Mouse (Mus musculus): ENCODE measurements around the gene Shkbp1. TPM values are rescaled to one million over a fixed set of nuclear protein-coding genes. Genes with fewer than 3 reads are reported as not detected.

The Shkbp1 gene
- total and polyA plus RNA-seq, 2 experiments from 2014 or later, result 24.1 to 42.7 TPM

- Histone ChIP-seq H3K4me3 (ENCODE audit: low read depth, low read length) (no peak overlapping the region), H3K36me3 (ENCODE audit: insufficient read depth, low read length) (no peaks in the 10 kb centered on the region), H3K4me2 (ENCODE audit: low read depth, low read length, poor library complexity, severe bottlenecking) (no peak overlapping the region), H3K9ac (replicated peaks; ENCODE audit: low read length, poor library complexity, severe bottlenecking) (no peak overlapping the region), H3K27ac (ENCODE audit: low read depth, low read length) (no peak overlapping the region), H3K9me3 (ENCODE audit: low read length) (no peaks in the 10 kb centered on the region), H3K4me1 (ENCODE audit: insufficient read depth, low read length) (no peaks in the 10 kb centered on the region), H3K27me3 (ENCODE audit: insufficient read depth, low read length) (peaks cover 17% of the 10 kb centered on the region; the same call in 1 of the 2 replicates)
- TF ChIP-seq CTCF (IDR thresholded peaks at IDR 0.05), result no peak
- ATAC-seq (ENCODE audit: low FRiP score) (no peak), DNase-seq (ENCODE audit: low spot score) (no peak)
- WGBS, result 23% methylated on average over 12 of the region's 13 CpGs
Observed at GRCm38 (mm10) chr7:27322291-27322690, 33.5 kb downstream of the Shkbp1 start.

GRCm38 (mm10) chr7:27319411-27319810, 36.4 kb downstream of the Shkbp1 start:
- Histone ChIP-seq H3K4me3 (ENCODE audit: low read depth, low read length) (no peak overlapping the region), H3K9ac (replicated peaks; ENCODE audit: low read length, poor library complexity, severe bottlenecking) (no peak overlapping the region), H3K4me2 (ENCODE audit: low read depth, low read length, poor library complexity, severe bottlenecking) (no peak overlapping the region), H3K36me3 (ENCODE audit: insufficient read depth, low read length) (no peaks in the 10 kb centered on the region; the same call in 1 of the 2 replicates), H3K27ac (ENCODE audit: low read depth, low read length) (no peak overlapping the region), H3K9me3 (ENCODE audit: low read length) (no peaks in the 10 kb centered on the region), H3K27me3 (ENCODE audit: insufficient read depth, low read length) (no peaks in the 10 kb centered on the region), H3K4me1 (ENCODE audit: insufficient read depth, low read length) (no peaks in the 10 kb centered on the region)
- 90% methylated on average over 22 of the region's 22 CpGs for WGBS
- DNase-seq (ENCODE audit: low spot score) (no peak), ATAC-seq (ENCODE audit: low FRiP score) (no peak)
- no peak for TF ChIP-seq CTCF (IDR thresholded peaks at IDR 0.05)

GRCm38 (mm10) chr7:27315958-27316357, 39.9 kb downstream of the Shkbp1 start:
- Histone ChIP-seq H3K27me3 (ENCODE audit: insufficient read depth, low read length) (no peaks in the 10 kb centered on the region), H3K36me3 (ENCODE audit: insufficient read depth, low read length) (no peaks in the 10 kb centered on the region; the same call in none of the 2 replicates), H3K4me3 (ENCODE audit: low read depth, low read length) (no peak overlapping the region), H3K9me3 (ENCODE audit: low read length) (no peaks in the 10 kb centered on the region), H3K4me1 (ENCODE audit: insufficient read depth, low read length) (no peaks in the 10 kb centered on the region), H3K4me2 (ENCODE audit: low read depth, low read length, poor library complexity, severe bottlenecking) (no peak overlapping the region), H3K9ac (replicated peaks; ENCODE audit: low read length, poor library complexity, severe bottlenecking) (no peak overlapping the region), H3K27ac (ENCODE audit: low read depth, low read length) (no peak overlapping the region)
- 22% methylated on average over 7 of the region's 7 CpGs for WGBS
- DNase-seq (ENCODE audit: low spot score), result peak; percentile 87
- ATAC-seq (ENCODE audit: low FRiP score), result peak; percentile 68; the same call in 1 of the 2 replicates
- TF ChIP-seq CTCF (IDR thresholded peaks at IDR 0.05), result no peak

- no peak for ATAC-seq (ENCODE audit: low FRiP score)
- Histone ChIP-seq H3K27me3 (ENCODE audit: insufficient read depth, low read length) (0 out of 2 replicates have a peak, but pooled peaks cover 3% of the 10 kb centered on the region), H3K9ac (replicated peaks; ENCODE audit: low read length, poor library complexity, severe bottlenecking) (no peak overlapping the region), H3K4me1 (ENCODE audit: insufficient read depth, low read length) (no peaks in the 10 kb centered on the region), H3K36me3 (ENCODE audit: insufficient read depth, low read length) (no peaks in the 10 kb centered on the region; the same call in none of the 2 replicates), H3K4me2 (ENCODE audit: low read depth, low read length, poor library complexity, severe bottlenecking) (no peak overlapping the region), H3K9me3 (ENCODE audit: low read length) (no peaks in the 10 kb centered on the region), H3K27ac (ENCODE audit: low read depth, low read length) (no peak overlapping the region), H3K4me3 (ENCODE audit: low read depth, low read length) (no peak overlapping the region)
- 89% methylated on average over 3 of the region's 3 CpGs for WGBS
- no peak for DNase-seq (ENCODE audit: low spot score)
- peak; percentile 47 for TF ChIP-seq CTCF (IDR thresholded peaks at IDR 0.05)
Observed at GRCm38 (mm10) chr7:27314393-27314792, 41.4 kb downstream of the Shkbp1 start.

GRCm38 (mm10) chr7:27311651-27312284, 44.1 kb downstream of the Shkbp1 start:
- Histone ChIP-seq H3K4me2 (ENCODE audit: low read depth, low read length, poor library complexity, severe bottlenecking) (no peak overlapping the region), H3K9ac (replicated peaks; ENCODE audit: low read length, poor library complexity, severe bottlenecking) (no peak overlapping the region), H3K4me1 (ENCODE audit: insufficient read depth, low read length) (no peaks in the 10 kb centered on the region), H3K4me3 (ENCODE audit: low read depth, low read length) (no peak overlapping the region), H3K9me3 (ENCODE audit: low read length) (no peaks in the 10 kb centered on the region), H3K27ac (ENCODE audit: low read depth, low read length) (no peak overlapping the region), H3K36me3 (ENCODE audit: insufficient read depth, low read length) (peaks cover under 1% of the 10 kb centered on the region), H3K27me3 (ENCODE audit: insufficient read depth, low read length) (0 out of 2 replicates have a peak, but pooled peaks cover 3% of the 10 kb centered on the region)
- DNase-seq (ENCODE audit: low spot score) (no peak), ATAC-seq (ENCODE audit: low FRiP score) (no peak)
- 96% methylated on average over 12 of the region's 12 CpGs for WGBS
- no peak for TF ChIP-seq CTCF (IDR thresholded peaks at IDR 0.05)

GRCm38 (mm10) chr7:27310996-27311535, 44.8 kb downstream of the Shkbp1 start:
- no peak for DNase-seq (ENCODE audit: low spot score)
- Histone ChIP-seq H3K9me3 (ENCODE audit: low read length) (no peaks in the 10 kb centered on the region), H3K36me3 (ENCODE audit: insufficient read depth, low read length) (peaks cover 3% of the 10 kb centered on the region), H3K4me1 (ENCODE audit: insufficient read depth, low read length) (no peaks in the 10 kb centered on the region), H3K27ac (ENCODE audit: low read depth, low read length) (no peak overlapping the region), H3K27me3 (ENCODE audit: insufficient read depth, low read length) (0 out of 2 replicates have a peak, but pooled peaks cover 3% of the 10 kb centered on the region), H3K9ac (replicated peaks; ENCODE audit: low read length, poor library complexity, severe bottlenecking) (no peak overlapping the region), H3K4me2 (ENCODE audit: low read depth, low read length, poor library complexity, severe bottlenecking) (no peak overlapping the region), H3K4me3 (ENCODE audit: low read depth, low read length) (no peak overlapping the region)
- ATAC-seq (ENCODE audit: low FRiP score), result no peak
- 63% methylated on average over 8 of the region's 8 CpGs for WGBS
- no peak for TF ChIP-seq CTCF (IDR thresholded peaks at IDR 0.05)
